Mouse (Mus musculus) embryo, embryonic 10.5 days (tissue): Measurements from ENCODE around the gene Efna2.
A peak's percentile ranks its signal among the peaks of the same experiment; 100 is the strongest.

ENCODE experiments used
- DNase-seq: peaks from one replicate; pipeline ENCODE4 v3.0.0-alpha.2; 2015; ENCODE audit warnings: low spot score

Gene Efna2

GRCm38 (mm10) chr10:80141786-80142529 lies 37.3 kb upstream of the Efna2 start:
- peak; percentile 100 for DNase-seq

DNA sequence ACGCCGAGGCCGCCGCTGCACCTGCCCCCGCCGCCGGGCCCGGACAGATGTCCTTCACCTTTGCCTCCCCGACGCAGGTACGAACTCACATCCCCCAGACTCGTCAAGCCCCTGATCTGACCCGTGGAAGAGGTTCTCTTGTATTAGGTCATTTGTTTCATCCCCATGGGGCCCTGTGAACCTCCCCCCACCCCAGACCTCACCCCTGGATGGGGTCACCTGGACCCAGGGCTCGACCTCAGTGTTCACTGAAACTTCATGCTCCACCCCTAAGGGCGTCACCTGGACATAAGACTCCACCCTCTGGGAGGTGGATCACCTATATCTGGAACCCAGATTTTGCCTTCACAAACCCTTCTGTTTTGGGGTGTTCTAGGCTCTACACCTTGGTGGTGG lies 36.8 kb upstream of the Efna2 start:
- DNase-seq = no peak

GRCm38 (mm10) chr10:80143664-80144063 lies 35.6 kb upstream of the Efna2 start:
- no peak for DNase-seq

DNA sequence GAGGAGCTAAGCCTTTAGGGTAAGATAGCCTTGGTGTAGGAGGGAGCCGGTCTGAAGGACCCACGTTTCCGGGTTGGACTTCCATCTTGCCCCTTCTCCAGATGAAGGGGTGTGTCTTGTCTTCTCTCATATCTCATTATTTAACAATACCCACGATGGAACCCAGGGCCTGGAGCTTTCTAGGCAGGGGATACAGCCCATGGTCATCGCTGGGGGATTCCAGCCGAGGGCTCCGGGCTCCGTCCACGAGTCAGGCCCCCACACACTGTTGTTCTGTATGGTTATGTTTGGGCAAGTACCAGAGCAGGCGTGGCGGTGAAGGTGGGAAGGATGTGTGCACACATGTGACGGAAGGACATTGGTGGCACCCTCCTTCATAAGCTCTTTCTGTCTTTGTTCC lies 35.1 kb upstream of the Efna2 start:
- no peak for DNase-seq

DNA sequence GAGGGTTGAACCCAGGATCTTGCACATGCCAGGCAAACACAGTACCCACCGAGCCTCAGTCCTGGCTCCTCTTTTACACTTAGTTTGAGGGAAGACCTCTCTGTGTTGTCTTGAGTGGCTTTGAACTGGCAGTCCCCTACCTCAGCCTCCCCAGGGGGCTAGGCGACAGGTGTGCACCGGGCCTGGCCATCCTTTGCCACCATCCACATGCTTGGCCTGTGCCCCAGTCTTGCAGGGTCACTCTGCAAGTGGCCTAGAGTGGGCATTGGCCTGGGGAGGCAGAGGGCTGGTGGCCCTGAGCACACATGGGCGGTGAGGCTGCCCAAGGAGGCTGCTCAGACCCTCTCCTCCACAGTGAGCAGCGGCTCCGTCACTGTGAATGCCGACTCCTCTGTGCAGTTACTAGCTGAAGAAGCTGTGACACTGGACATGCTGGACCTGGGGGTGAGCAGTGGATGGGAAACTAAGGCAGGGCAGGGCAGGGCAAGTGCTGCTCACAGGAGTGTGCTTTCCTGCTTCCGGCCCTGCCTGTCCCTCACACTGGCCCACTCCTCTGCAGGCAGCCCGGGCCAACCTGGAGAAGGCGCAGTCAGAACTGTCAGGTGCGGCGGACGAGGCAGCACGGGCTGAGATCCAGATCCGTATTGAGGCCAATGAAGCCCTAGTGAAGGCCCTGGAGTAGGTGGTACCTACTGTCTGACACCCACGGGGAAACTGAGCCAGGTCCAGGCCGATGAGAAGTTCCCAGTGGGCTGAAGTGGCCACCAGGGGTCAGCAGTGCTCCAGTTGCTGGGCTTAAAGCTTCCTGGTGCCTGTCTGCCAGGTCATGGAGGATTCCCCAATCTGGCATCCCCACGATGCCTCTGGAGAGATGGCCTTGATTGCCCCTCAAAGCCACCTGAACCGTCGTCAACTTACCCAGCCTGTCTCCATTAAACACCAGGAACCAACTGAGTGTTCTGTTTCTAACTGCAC lies 34.1 kb upstream of the Efna2 start:
- peak; percentile 82 for DNase-seq

DNA sequence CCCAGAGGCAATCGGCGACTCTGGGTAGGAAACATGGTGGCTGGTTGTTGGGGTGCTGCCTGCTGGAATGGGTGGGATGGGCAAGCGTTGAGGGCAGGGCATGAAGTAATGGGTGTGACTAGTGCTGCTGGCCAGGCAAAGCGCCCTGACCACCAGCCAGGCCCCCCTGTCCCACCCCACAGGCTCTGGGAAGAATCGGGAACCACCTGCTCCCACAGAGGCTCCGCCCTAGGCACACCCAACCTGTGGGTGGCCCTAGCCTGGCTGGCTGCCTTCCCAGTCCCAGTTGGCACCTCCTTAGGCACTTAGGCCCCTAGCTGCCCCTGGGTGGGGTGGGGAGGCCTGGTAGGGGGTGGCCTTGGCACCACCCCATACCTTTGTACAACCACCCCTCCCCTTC lies 33.4 kb upstream of the Efna2 start:
- DNase-seq = no peak

- DNase-seq = no peak
Observed at GRCm38 (mm10) chr10:80146568-80147011, 32.7 kb upstream of the Efna2 start.

DNA sequence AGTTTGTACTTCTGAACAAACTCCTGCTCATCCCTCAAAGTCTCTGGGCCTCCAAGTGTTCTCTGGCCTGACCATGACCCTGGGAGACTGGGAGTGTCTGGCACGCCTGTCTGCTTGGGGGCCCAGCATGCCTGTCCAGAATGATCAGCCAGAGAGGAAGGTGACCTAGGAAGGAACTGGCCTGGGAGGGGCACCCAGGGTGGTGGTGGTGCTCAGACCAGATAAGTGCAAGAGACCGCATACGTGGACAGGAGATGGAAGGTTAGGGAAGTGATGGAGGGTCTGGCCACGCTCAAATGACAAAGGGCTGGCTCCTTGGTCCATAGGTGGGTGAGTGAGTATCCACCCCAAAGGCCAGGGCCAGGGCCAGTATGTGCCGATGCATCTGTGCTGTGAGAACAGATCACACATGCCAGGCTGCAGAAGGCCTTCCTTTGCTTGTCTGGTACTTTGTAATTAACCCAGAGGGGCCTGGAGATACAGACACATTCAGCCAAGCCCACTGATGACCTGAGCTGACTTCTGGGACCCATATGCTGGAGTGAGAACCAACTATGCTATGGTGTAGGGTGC lies 32.0 kb upstream of the Efna2 start:
- DNase-seq = no peak

GRCm38 (mm10) chr10:80147719-80148601 lies 31.3 kb upstream of the Efna2 start, which contains the start of gene Midn:
Gene Midn (plus strand): TSS chr10:80148272.
- peak; percentile 79 for DNase-seq

DNA sequence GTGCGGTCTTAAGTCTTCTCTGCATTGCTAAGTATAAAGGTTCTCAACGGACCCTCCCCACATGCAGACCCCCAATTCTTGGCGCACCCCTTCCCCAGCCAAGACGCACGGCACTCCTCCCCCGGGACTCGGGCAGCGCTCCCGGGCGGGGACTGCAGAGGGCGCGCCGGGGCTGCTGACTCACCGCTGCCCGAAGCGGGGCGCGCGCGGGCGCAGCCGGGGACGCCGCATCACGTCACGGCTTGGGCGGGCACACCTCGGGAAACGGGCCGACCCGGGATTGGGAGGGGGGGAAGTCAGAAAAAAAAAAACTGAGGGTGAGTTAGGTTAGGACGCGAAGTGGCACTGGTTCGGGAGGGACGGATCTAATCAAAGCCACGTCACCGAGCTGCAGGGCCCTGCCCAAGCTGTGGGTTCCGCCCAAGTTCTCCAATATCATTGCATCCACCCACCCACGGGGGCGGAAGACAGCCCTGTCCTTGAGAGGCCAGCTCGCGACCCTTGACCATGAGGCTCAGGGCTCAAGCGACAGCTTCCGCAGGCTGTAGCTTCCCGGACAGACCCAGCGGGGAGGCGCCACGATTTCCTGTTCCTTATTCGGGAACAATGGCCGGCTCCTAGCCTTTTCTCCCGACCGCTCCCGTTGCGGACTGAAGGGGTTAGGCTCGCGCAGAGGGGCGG lies 30.5 kb upstream of the Efna2 start:
- peak; percentile 94 for DNase-seq

GRCm38 (mm10) chr10:80149291-80150225 lies 29.7 kb upstream of the Efna2 start:
- peak; percentile 99 for DNase-seq

GRCm38 (mm10) chr10:80150226-80151210 lies 28.8 kb upstream of the Efna2 start:
- DNase-seq = peak; percentile 84

DNA sequence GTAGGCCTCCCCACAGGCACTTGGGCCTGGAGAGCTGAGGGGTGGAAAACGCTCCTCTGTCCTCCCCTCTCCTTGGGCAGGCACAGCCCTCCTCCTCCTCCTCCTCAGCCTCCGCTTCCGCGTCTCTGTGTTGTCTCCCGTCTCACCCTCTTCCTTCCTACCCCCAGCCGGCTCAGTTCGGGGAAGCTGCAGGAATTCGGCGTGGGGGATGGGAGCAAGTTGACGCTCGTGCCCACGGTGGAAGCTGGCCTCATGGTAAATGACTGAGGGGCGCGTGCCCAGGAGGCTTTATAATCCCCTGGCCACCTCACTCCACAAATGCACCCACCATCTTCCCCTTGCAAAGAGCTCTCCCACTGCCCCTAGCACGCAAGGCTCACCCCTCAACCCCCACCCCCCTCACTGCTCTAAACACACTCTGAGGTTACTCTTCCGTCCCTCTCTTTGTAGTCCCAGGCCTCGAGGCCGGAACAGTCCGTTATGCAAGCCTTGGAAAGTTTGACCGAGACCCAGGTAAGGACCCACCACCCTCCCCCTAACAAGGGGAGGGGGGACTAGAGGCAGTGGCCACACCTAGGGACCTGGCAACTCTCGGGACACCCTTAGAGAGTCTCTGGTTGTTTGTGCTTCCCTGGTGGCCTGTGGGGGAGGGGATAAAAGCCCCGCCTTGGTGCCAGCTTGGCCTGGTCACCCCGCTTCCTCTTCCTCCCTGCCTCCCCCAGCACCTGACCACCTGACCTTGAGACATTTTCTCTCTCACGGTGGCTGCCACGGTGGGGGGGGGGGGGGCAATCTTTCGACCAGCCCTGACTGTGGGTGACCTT lies 27.9 kb upstream of the Efna2 start:
- peak; percentile 60 for DNase-seq

DNA sequence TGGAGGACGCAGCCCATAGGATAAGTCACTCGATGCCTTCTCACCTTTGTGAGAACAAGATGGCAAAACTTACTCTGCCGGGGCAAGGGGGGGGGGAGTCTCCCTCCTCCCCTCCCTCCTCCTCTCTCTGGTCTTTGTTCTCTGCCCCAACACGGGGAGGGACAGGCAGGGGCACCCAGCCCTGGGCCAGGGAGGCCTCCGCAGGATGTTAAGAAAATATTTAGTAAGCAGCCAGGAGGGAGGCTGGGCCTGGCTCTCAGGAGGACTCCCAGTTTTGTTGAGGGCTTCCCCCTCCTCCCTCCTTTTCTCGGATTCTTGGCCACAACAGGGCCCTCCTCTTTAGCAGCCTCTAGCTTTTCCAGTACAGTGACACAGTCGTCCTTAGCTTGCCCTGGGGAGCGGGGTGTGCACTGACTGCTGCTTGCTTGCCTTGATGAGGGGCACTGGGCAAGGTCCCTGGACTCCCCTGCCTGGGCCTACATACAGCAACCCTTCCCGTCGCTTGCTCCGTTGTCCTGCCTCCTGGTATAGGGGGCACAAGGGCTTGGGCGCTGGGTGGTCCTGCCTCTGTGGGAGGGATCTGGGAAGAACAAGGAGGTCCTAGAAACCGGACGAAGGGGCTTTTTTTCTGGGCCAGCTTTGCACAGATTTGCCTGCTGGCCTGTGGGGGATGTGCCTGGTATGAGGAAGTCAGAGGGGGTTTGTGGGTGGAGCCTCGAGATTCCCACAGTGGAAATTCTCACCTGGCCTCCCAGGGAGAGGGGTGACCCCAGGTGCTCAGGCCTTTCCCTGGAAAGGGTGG lies 27.0 kb upstream of the Efna2 start:
- DNase-seq = peak; percentile 58

DNA sequence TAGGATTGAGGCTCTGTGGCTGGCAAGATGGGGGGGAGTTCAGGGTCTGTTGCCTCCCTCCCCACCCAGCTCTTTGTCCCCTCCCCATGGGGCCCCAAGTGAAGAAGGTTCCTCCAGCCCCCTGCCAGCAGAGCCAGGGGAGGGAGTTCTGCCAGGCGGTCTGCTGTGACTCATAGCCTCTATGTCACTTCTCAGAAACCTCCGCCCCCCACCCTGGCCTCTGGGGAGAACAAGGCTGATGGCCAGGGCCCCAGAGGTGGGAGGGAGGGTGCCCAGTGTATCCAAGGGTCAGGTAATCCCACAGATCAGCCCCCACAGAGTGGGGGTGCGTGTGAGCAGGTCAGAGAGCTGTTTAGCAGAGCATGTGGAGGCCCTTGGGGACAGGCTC lies 26.4 kb upstream of the Efna2 start:
- no peak for DNase-seq

- DNase-seq = no peak
Observed at GRCm38 (mm10) chr10:80153713-80154112, 25.6 kb upstream of the Efna2 start.

DNA sequence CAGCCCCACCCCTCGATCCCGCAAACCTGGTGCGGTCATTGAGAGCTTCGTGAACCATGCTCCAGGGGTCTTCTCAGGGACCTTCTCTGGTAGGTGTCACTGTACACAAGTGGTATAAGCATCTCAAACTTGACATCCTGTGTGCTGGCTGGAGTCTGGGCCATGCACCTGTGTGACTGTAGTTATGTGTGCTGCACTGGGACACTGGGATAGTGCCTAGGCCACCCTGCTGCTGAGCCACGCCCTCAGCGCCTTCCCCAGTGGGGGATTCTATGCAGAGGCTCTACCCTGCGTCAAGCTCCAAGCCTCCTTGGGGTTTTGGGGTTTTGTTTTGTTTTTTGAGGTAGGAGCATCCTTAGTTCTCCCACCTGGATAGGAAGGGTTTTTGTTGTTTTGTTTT lies 24.9 kb upstream of the Efna2 start:
- no peak for DNase-seq
